Mouse (Mus musculus): ENCODE measurements around the gene Mtx3.

DNA sequence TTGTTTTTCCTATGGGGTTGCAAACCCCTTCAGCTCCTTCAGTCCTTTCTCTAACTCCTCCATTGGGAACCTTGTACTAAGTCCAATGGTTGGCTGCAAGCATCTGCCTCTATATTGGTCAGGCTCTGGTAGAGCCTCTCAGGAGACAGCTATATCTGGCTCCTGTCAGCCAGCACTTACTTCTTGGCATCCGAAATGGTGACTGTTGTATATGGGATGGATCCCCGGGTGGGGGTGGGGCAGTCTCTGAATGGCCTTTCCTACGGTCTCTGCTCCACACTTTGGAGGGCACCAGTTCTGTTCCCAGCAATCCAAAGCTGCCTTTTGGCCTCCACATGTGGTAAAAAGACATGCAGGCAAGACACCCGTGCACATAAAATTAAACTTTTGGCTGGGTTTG is 15.4 kb downstream of the Mtx3 start:
- no peak for TF ChIP-seq POU5F1 (IDR thresholded peaks at IDR 0.05; ENCODE audit: borderline replicate concordance, low read length)
- TF ChIP-seq CTCF (conservative IDR thresholded peaks at IDR 0.05; ENCODE audit: low read length) = no peak
- no peak for TF ChIP-seq NANOG (IDR thresholded peaks at IDR 0.05; ENCODE audit: borderline replicate concordance, low read length)

Data from E14TG2a.4 (cell line).